ENCODE assay signal across 17 mouse cellular contexts in genomic region chr6:141348542-141348941, GRCm38 (mm10).
DNase-seq lines count a peak whose midpoint lies in the region; ATAC-seq and TF ChIP-seq lines count a peak whose summit lies in the region.
"Had no signal": no experiment of that assay in that cellular context is flagged by ENCODE, and none has a peak within 500 bp of the region (broad histone marks: within the 10 kb centered on the region; RNA-seq: fewer than 3 reads in every experiment).

No protein-coding gene starts in this region.

- intact Hi-C loops in gastrocnemius, postnatal 14 days (cut with DNase I; ENCODE audit: low total_unique reads): no loop called here

- H3K4me1 ChIP-seq in midbrain, embryonic 14.5 days (ENCODE audit: control insufficient read depth, insufficient read depth, low read length): no peaks in the 10 kb centered on the region
- no peaks in the 10 kb centered on the region for H3K4me1 ChIP-seq in midbrain, embryonic 10.5 days
- H3K4me1 ChIP-seq in lung, embryonic 14.5 days (ENCODE audit: insufficient read depth): no peaks in the 10 kb centered on the region
- no peaks in the 10 kb centered on the region for H3K4me1 ChIP-seq in forebrain, postnatal 0 days (ENCODE audit: insufficient read depth)
- H3K4me1 ChIP-seq: embryonic facial prominence, embryonic 15.5 days; forebrain, embryonic 10.5 days; liver, embryonic 13.5 days had no signal

- DNase-seq in gastrocnemius, postnatal 14 days: peak; percentile 18
- DNase-seq in gastrocnemius, adult 8-10 months (ENCODE audit: low spot score in 2 of 2): no peak
- peak; percentile 2 for DNase-seq in midbrain, embryonic 14.5 days
- no peak for DNase-seq in midbrain, embryonic 10.5 days (ENCODE audit: low spot score)
- peak; percentile 53 for DNase-seq in lung, embryonic 14.5 days
- DNase-seq in forebrain, postnatal 0 days: no peak
- no peak for DNase-seq in adrenal gland, adult (ENCODE audit: inconsistent age in 2 of 2, low spot score in 1 of 2)
- DNase-seq: adrenal gland, postnatal 14 days; cerebellum, adult 2 months; heart, postnatal 4 days; liver, embryonic 13.5 days; right cerebral cortex, adult 18-20 months had no signal

- TF ChIP-seq CTCF in lung, embryonic 14.5 days (IDR thresholded peaks at IDR 0.05; ENCODE audit: low read depth): no peak
- no peak for TF ChIP-seq CTCF in forebrain, postnatal 0 days (IDR thresholded peaks at IDR 0.05; ENCODE audit: low read depth)

- H3K27ac ChIP-seq in midbrain, embryonic 14.5 days (replicated peaks; ENCODE audit: low read depth, low read length): no peak overlapping the region
- no peak overlapping the region for H3K27ac ChIP-seq in midbrain, embryonic 10.5 days (replicated peaks)
- no peak overlapping the region for H3K27ac ChIP-seq in lung, embryonic 14.5 days (ENCODE audit: low read depth)
- no peak overlapping the region for H3K27ac ChIP-seq in forebrain, postnatal 0 days (ENCODE audit: low read depth, low read length)
- H3K27ac ChIP-seq: embryonic facial prominence, embryonic 15.5 days; forebrain, embryonic 10.5 days; heart, embryonic 10.5 days; liver, embryonic 13.5 days had no signal

- H3K36me3 ChIP-seq in midbrain, embryonic 14.5 days (ENCODE audit: control insufficient read depth, insufficient read depth, low read length): no peaks in the 10 kb centered on the region
- H3K36me3 ChIP-seq in midbrain, embryonic 10.5 days: no peaks in the 10 kb centered on the region
- no peaks in the 10 kb centered on the region for H3K36me3 ChIP-seq in lung, embryonic 14.5 days (ENCODE audit: insufficient read depth)
- no peaks in the 10 kb centered on the region for H3K36me3 ChIP-seq in forebrain, postnatal 0 days (ENCODE audit: insufficient read depth)
- H3K36me3 ChIP-seq: embryonic facial prominence, embryonic 15.5 days; forebrain, embryonic 10.5 days; heart, embryonic 10.5 days; liver, embryonic 13.5 days had no signal

- H3K4me3 ChIP-seq in midbrain, embryonic 14.5 days (replicated peaks; ENCODE audit: low read depth, low read length): no peak overlapping the region
- H3K4me3 ChIP-seq in midbrain, embryonic 10.5 days: no peak overlapping the region
- H3K4me3 ChIP-seq in lung, embryonic 14.5 days (ENCODE audit: low read depth, low read length): no peak overlapping the region
- no peak overlapping the region for H3K4me3 ChIP-seq in forebrain, postnatal 0 days (ENCODE audit: low read depth, low read length)
- H3K4me3 ChIP-seq: embryonic facial prominence, embryonic 15.5 days; forebrain, embryonic 10.5 days; heart, embryonic 10.5 days; liver, embryonic 13.5 days; megakaryocyte, embryonic 14.5 days had no signal

- no peak overlapping the region for H3K9ac ChIP-seq in midbrain, embryonic 14.5 days (replicated peaks; ENCODE audit: low read length)
- H3K9ac ChIP-seq in lung, embryonic 14.5 days: no peak overlapping the region
- H3K9ac ChIP-seq in forebrain, postnatal 0 days: no peak overlapping the region
- H3K9ac ChIP-seq: embryonic facial prominence, embryonic 15.5 days; liver, embryonic 13.5 days had no signal

- 93% methylated on average over 9 of the region's 9 CpGs for WGBS in midbrain, embryonic 14.5 days
- WGBS in midbrain, embryonic 10.5 days: 86% methylated on average over 9 of the region's 9 CpGs
- WGBS in lung, embryonic 14.5 days: 58% methylated on average over 9 of the region's 9 CpGs
- WGBS in forebrain, postnatal 0 days: 87% methylated on average over 9 of the region's 9 CpGs

- no peak for ATAC-seq in midbrain, embryonic 14.5 days (ENCODE audit: low FRiP score, low TSS enrichment)
- peak; percentile 69; the same call in 1 of the 2 replicates for ATAC-seq in lung, embryonic 14.5 days (ENCODE audit: insufficient read depth)
- no peak for ATAC-seq in forebrain, postnatal 0 days
- ATAC-seq: hindbrain, embryonic 16.5 days had no signal

- H3K9me3 ChIP-seq in midbrain, embryonic 14.5 days (ENCODE audit: control insufficient read depth, low read length): no peaks in the 10 kb centered on the region
- H3K9me3 ChIP-seq in midbrain, embryonic 10.5 days (replicated peaks): no peaks in the 10 kb centered on the region
- no peaks in the 10 kb centered on the region for H3K9me3 ChIP-seq in lung, embryonic 14.5 days (ENCODE audit: low read depth, low read length)
- H3K9me3 ChIP-seq in forebrain, postnatal 0 days (ENCODE audit: low read length): no peaks in the 10 kb centered on the region
- H3K9me3 ChIP-seq: embryonic facial prominence, embryonic 15.5 days; forebrain, embryonic 10.5 days; heart, embryonic 10.5 days; liver, embryonic 13.5 days; megakaryocyte, embryonic 14.5 days had no signal

- H3K4me2 ChIP-seq in midbrain, embryonic 14.5 days (ENCODE audit: low read length): no peak overlapping the region
- no peak overlapping the region for H3K4me2 ChIP-seq in lung, embryonic 14.5 days
- no peak overlapping the region for H3K4me2 ChIP-seq in forebrain, postnatal 0 days (ENCODE audit: low read depth)
- H3K4me2 ChIP-seq: embryonic facial prominence, embryonic 15.5 days; liver, embryonic 13.5 days had no signal

- H3K27me3 ChIP-seq in midbrain, embryonic 14.5 days (ENCODE audit: control insufficient read depth, insufficient read depth, low read length): no peaks in the 10 kb centered on the region
- no peaks in the 10 kb centered on the region for H3K27me3 ChIP-seq in midbrain, embryonic 10.5 days (ENCODE audit: low read depth, poor library complexity, severe bottlenecking)
- no peaks in the 10 kb centered on the region for H3K27me3 ChIP-seq in lung, embryonic 14.5 days (ENCODE audit: insufficient read depth, low read length)
- no peaks in the 10 kb centered on the region for H3K27me3 ChIP-seq in forebrain, postnatal 0 days (ENCODE audit: insufficient read depth, low read length)
- H3K27me3 ChIP-seq: embryonic facial prominence, embryonic 15.5 days; liver, embryonic 13.5 days; megakaryocyte, embryonic 14.5 days had no signal

Comparison
In these comparisons a context has a peak if more than half of its experiments do, and no peak if none do; other contexts are left out.
1. DNase-seq: peak in gastrocnemius, postnatal 14 days (single experiment), midbrain, embryonic 14.5 days (single experiment) and lung, embryonic 14.5 days (single experiment); none in gastrocnemius, adult 8-10 months (0 of 2), midbrain, embryonic 10.5 days (single experiment), forebrain, postnatal 0 days (single experiment) and adrenal gland, adult (0 of 2).